Mouse (Mus musculus): ENCODE results near the gene Iqcf3. TPM values are rescaled to one million over a fixed set of nuclear protein-coding genes. Genes with fewer than 3 reads are reported as not detected.

Iqcf3 gene
- polyA plus RNA-seq, 1 experiment from 2014 or later, result not detected

- Histone ChIP-seq H3K27me3 (ENCODE audit: control insufficient read depth, insufficient read depth, low read length) (no peaks in the 10 kb centered on the region), H3K9me3 (replicated peaks; ENCODE audit: control insufficient read depth, low read length) (no peaks in the 10 kb centered on the region), H3K4me3 (ENCODE audit: low read length) (no peak overlapping the region), H3K9ac (ENCODE audit: low read length) (no peak overlapping the region), H3K36me3 (ENCODE audit: control insufficient read depth, insufficient read depth) (no peaks in the 10 kb centered on the region), H3K4me2 (ENCODE audit: low read depth, low read length) (0 out of 2 replicates have a peak overlapping the region, but pooled peaks have one; percentile 29), H3K27ac (ENCODE audit: low read length) (no peak overlapping the region), H3K4me1 (ENCODE audit: control insufficient read depth, insufficient read depth, low read length) (peaks cover 19% of the 10 kb centered on the region)
- 17% methylated on average over 5 of the region's 5 CpGs for WGBS
- 0 out of 2 replicates have a peak, but pooled peaks have one; percentile 3 for ATAC-seq (replicated peaks; ENCODE audit: extremely low read depth, insufficient read depth, low FRiP score)
Observed at GRCm38 (mm10) chr9:106471892-106472291, 89.5 kb downstream of the Iqcf3 start.

GRCm38 (mm10) chr9:106470991-106471750, 90.3 kb downstream of the Iqcf3 start:
- 0 out of 2 replicates have a peak overlapping the region, but pooled peaks have one; percentile 29 for H3K4me2 ChIP-seq (ENCODE audit: low read depth, low read length)
- no peak overlapping the region for H3K4me3 ChIP-seq (ENCODE audit: low read length)
- 0 out of 2 replicates have a peak, but pooled peaks cover under 1% of the 10 kb centered on the region for H3K27me3 ChIP-seq (ENCODE audit: control insufficient read depth, insufficient read depth, low read length)
- no peaks in the 10 kb centered on the region for H3K9me3 ChIP-seq (replicated peaks; ENCODE audit: control insufficient read depth, low read length)
- H3K9ac ChIP-seq (ENCODE audit: low read length), result no peak overlapping the region
- no peak overlapping the region for H3K27ac ChIP-seq (ENCODE audit: low read length)
- H3K36me3 ChIP-seq (ENCODE audit: control insufficient read depth, insufficient read depth), result no peaks in the 10 kb centered on the region
- WGBS, result 66% methylated on average over 14 of the region's 14 CpGs
- ATAC-seq (replicated peaks; ENCODE audit: extremely low read depth, insufficient read depth, low FRiP score), result no peak
- H3K4me1 ChIP-seq (ENCODE audit: control insufficient read depth, insufficient read depth, low read length), result peaks cover 13% of the 10 kb centered on the region

- Histone ChIP-seq H3K9ac (ENCODE audit: low read length) (no peak overlapping the region), H3K36me3 (ENCODE audit: control insufficient read depth, insufficient read depth) (no peaks in the 10 kb centered on the region), H3K9me3 (replicated peaks; ENCODE audit: control insufficient read depth, low read length) (no peaks in the 10 kb centered on the region), H3K27me3 (ENCODE audit: control insufficient read depth, insufficient read depth, low read length) (0 out of 2 replicates have a peak, but pooled peaks cover 3% of the 10 kb centered on the region), H3K27ac (ENCODE audit: low read length) (no peak overlapping the region), H3K4me3 (ENCODE audit: low read length) (no peak overlapping the region), H3K4me1 (ENCODE audit: control insufficient read depth, insufficient read depth, low read length) (peaks cover 10% of the 10 kb centered on the region), H3K4me2 (ENCODE audit: low read depth, low read length) (no peak overlapping the region)
- 53% methylated on average over 9 of the region's 9 CpGs for WGBS
- ATAC-seq (replicated peaks; ENCODE audit: extremely low read depth, insufficient read depth, low FRiP score), result no peak
Observed at GRCm38 (mm10) chr9:106469776-106470175, 91.7 kb downstream of the Iqcf3 start.

GRCm38 (mm10) chr9:106469317-106469716, 92.1 kb downstream of the Iqcf3 start:
- ATAC-seq (replicated peaks; ENCODE audit: extremely low read depth, insufficient read depth, low FRiP score), result no peak
- no peak overlapping the region for H3K4me3 ChIP-seq (ENCODE audit: low read length)
- H3K9ac ChIP-seq (ENCODE audit: low read length), result no peak overlapping the region
- no peaks in the 10 kb centered on the region for H3K36me3 ChIP-seq (ENCODE audit: control insufficient read depth, insufficient read depth)
- H3K4me2 ChIP-seq (ENCODE audit: low read depth, low read length), result no peak overlapping the region
- no peaks in the 10 kb centered on the region for H3K9me3 ChIP-seq (replicated peaks; ENCODE audit: control insufficient read depth, low read length)
- WGBS, result 60% methylated on average over 6 of the region's 6 CpGs
- no peak overlapping the region for H3K27ac ChIP-seq (ENCODE audit: low read length)
- peaks cover 10% of the 10 kb centered on the region for H3K4me1 ChIP-seq (ENCODE audit: control insufficient read depth, insufficient read depth, low read length)
- H3K27me3 ChIP-seq (ENCODE audit: control insufficient read depth, insufficient read depth, low read length), result peaks cover 6% of the 10 kb centered on the region; the same call in 1 of the 2 replicates

GRCm38 (mm10) chr9:106467746-106468145, 93.7 kb downstream of the Iqcf3 start:
- H3K9ac ChIP-seq (ENCODE audit: low read length), result no peak overlapping the region
- WGBS, result 82% methylated on average over 7 of the region's 7 CpGs
- H3K4me1 ChIP-seq (ENCODE audit: control insufficient read depth, insufficient read depth, low read length), result peaks cover 10% of the 10 kb centered on the region
- H3K4me3 ChIP-seq (ENCODE audit: low read length), result no peak overlapping the region
- H3K27ac ChIP-seq (ENCODE audit: low read length), result no peak overlapping the region
- no peak overlapping the region for H3K4me2 ChIP-seq (ENCODE audit: low read depth, low read length)
- H3K36me3 ChIP-seq (ENCODE audit: control insufficient read depth, insufficient read depth), result peaks cover 12% of the 10 kb centered on the region
- no peak for ATAC-seq (replicated peaks; ENCODE audit: extremely low read depth, insufficient read depth, low FRiP score)
- H3K9me3 ChIP-seq (replicated peaks; ENCODE audit: control insufficient read depth, low read length), result no peaks in the 10 kb centered on the region
- H3K27me3 ChIP-seq (ENCODE audit: control insufficient read depth, insufficient read depth, low read length), result peaks cover 6% of the 10 kb centered on the region; the same call in 1 of the 2 replicates

- no peak for ATAC-seq (replicated peaks; ENCODE audit: extremely low read depth, insufficient read depth, low FRiP score)
- Histone ChIP-seq H3K9me3 (replicated peaks; ENCODE audit: control insufficient read depth, low read length) (no peaks in the 10 kb centered on the region), H3K9ac (ENCODE audit: low read length) (no peak overlapping the region), H3K4me2 (ENCODE audit: low read depth, low read length) (no peak overlapping the region), H3K4me1 (ENCODE audit: control insufficient read depth, insufficient read depth, low read length) (peaks cover 10% of the 10 kb centered on the region), H3K36me3 (ENCODE audit: control insufficient read depth, insufficient read depth) (peaks cover 18% of the 10 kb centered on the region), H3K27me3 (ENCODE audit: control insufficient read depth, insufficient read depth, low read length) (peaks cover 6% of the 10 kb centered on the region; the same call in 1 of the 2 replicates), H3K4me3 (ENCODE audit: low read length) (no peak overlapping the region), H3K27ac (ENCODE audit: low read length) (no peak overlapping the region)
- 76% methylated on average over 6 of the region's 6 CpGs for WGBS
Observed at GRCm38 (mm10) chr9:106466721-106467120, 94.7 kb downstream of the Iqcf3 start.

- ATAC-seq (replicated peaks; ENCODE audit: extremely low read depth, insufficient read depth, low FRiP score), result no peak; the same call in 1 of the 2 replicates
Observed at GRCm38 (mm10) chr9:106465571-106466200, 95.7 kb downstream of the Iqcf3 start, which contains the start of gene Gpr62. TSS of gene Gpr62 (minus strand) at chr9:106465938.

GRCm38 (mm10) chr9:106464751-106465541, 96.5 kb downstream of the Iqcf3 start:
- WGBS, result 2% methylated on average over 96 of the region's 99 CpGs
- ATAC-seq (replicated peaks; ENCODE audit: extremely low read depth, insufficient read depth, low FRiP score), result peak; percentile 60
- H3K27ac ChIP-seq (ENCODE audit: low read length), result no peak overlapping the region

More at GRCm38 (mm10) chr9:106465571-106466200, 95.7 kb downstream of the Iqcf3 start, which contains the start of gene Gpr62:
- Histone ChIP-seq H3K9ac (ENCODE audit: low read length) (peak within 1 kb of the TSS; percentile 81), H3K4me3 (ENCODE audit: low read length) (peak within 1 kb of the TSS; percentile 71), H3K36me3 (ENCODE audit: control insufficient read depth, insufficient read depth) (peaks cover 21% of the 10 kb centered on the region), H3K27me3 (ENCODE audit: control insufficient read depth, insufficient read depth, low read length) (peaks cover 6% of the 10 kb centered on the region; the same call in 1 of the 2 replicates), H3K9me3 (replicated peaks; ENCODE audit: control insufficient read depth, low read length) (no peaks in the 10 kb centered on the region), H3K4me2 (ENCODE audit: low read depth, low read length) (peak within 1 kb of the TSS; percentile 87), H3K4me1 (ENCODE audit: control insufficient read depth, insufficient read depth, low read length) (peaks cover 10% of the 10 kb centered on the region), H3K27ac (ENCODE audit: low read length) (no peak within 1 kb of the TSS)
- WGBS, result 32% methylated on average over 26 of the region's 26 CpGs

More at GRCm38 (mm10) chr9:106464751-106465541, 96.5 kb downstream of the Iqcf3 start:
- H3K4me3 ChIP-seq (ENCODE audit: low read length), result peak overlapping the region; percentile 71
- H3K4me2 ChIP-seq (ENCODE audit: low read depth, low read length), result peak overlapping the region; percentile 87
- peaks cover 10% of the 10 kb centered on the region for H3K4me1 ChIP-seq (ENCODE audit: control insufficient read depth, insufficient read depth, low read length)
- peaks cover 27% of the 10 kb centered on the region for H3K36me3 ChIP-seq (ENCODE audit: control insufficient read depth, insufficient read depth)
- H3K9ac ChIP-seq (ENCODE audit: low read length), result peak overlapping the region; percentile 81
- peaks cover 6% of the 10 kb centered on the region; the same call in 1 of the 2 replicates for H3K27me3 ChIP-seq (ENCODE audit: control insufficient read depth, insufficient read depth, low read length)
- H3K9me3 ChIP-seq (replicated peaks; ENCODE audit: control insufficient read depth, low read length), result no peaks in the 10 kb centered on the region
